Mouse (Mus musculus) frontal cortex, adult (tissue): Measurements from ENCODE around the gene Tmem258.

Source experiments
- ATAC-seq: cut with Nextera tagmentation; 2 replicates; pipeline ENCODE4 v1.9.2; 2017; ENCODE audit warnings: mild to moderate bottlenecking, moderate library complexity, mixed read lengths; ENCODE audit not compliant: low TSS enrichment

Gene Tmem258

GRCm38 (mm10) chr19:10184096-10184495 is 19.7 kb upstream of the Tmem258 start:
- 0 out of 2 replicates have a peak, but pooled peaks have one; percentile 5 for ATAC-seq

GRCm38 (mm10) chr19:10185876-10186275 is 17.9 kb upstream of the Tmem258 start:
- no peak for ATAC-seq

- no peak for ATAC-seq
Observed at GRCm38 (mm10) chr19:10186569-10186968, 17.2 kb upstream of the Tmem258 start.

- peak; percentile 38; the same call in 1 of the 2 replicates for ATAC-seq
Observed at GRCm38 (mm10) chr19:10188281-10188811, 15.5 kb upstream of the Tmem258 start.

- ATAC-seq = no peak
Observed at GRCm38 (mm10) chr19:10189022-10189421, 14.8 kb upstream of the Tmem258 start.

GRCm38 (mm10) chr19:10189940-10190339 is 13.9 kb upstream of the Tmem258 start:
- ATAC-seq = no peak

GRCm38 (mm10) chr19:10190796-10191195 is 13.0 kb upstream of the Tmem258 start:
- peak; percentile 28; the same call in 1 of the 2 replicates for ATAC-seq

- no peak for ATAC-seq
Observed at GRCm38 (mm10) chr19:10191326-10191725, 12.5 kb upstream of the Tmem258 start.

GRCm38 (mm10) chr19:10194337-10194736 is 9.5 kb upstream of the Tmem258 start:
- no peak for ATAC-seq

- no peak for ATAC-seq
Observed at GRCm38 (mm10) chr19:10195252-10195651, 8.6 kb upstream of the Tmem258 start.

- no peak for ATAC-seq
Observed at GRCm38 (mm10) chr19:10197130-10197529, 6.7 kb upstream of the Tmem258 start.

- ATAC-seq = no peak
Observed at GRCm38 (mm10) chr19:10198286-10198685, 5.5 kb upstream of the Tmem258 start.

- peak; percentile 66 for ATAC-seq
Observed at GRCm38 (mm10) chr19:10198723-10199122, 5.1 kb upstream of the Tmem258 start.

GRCm38 (mm10) chr19:10203146-10203847 is 517 bp upstream of the Tmem258 start:
- no peak; the same call in 1 of the 2 replicates for ATAC-seq

- ATAC-seq = peak; percentile 32; the same call in 1 of the 2 replicates
Observed at GRCm38 (mm10) chr19:10204616-10205001, 795 bp downstream of the Tmem258 start.

GRCm38 (mm10) chr19:10205051-10205450 is 1.2 kb downstream of the Tmem258 start:
- ATAC-seq = no peak

- no peak for ATAC-seq
Observed at GRCm38 (mm10) chr19:10208851-10209250, 5.0 kb downstream of the Tmem258 start.

- ATAC-seq = no peak
Observed at GRCm38 (mm10) chr19:10210885-10211284, 7.1 kb downstream of the Tmem258 start.

- ATAC-seq = no peak
Observed at GRCm38 (mm10) chr19:10213796-10214471, 10.1 kb downstream of the Tmem258 start.

GRCm38 (mm10) chr19:10216101-10216500 is 12.3 kb downstream of the Tmem258 start:
- ATAC-seq = no peak

GRCm38 (mm10) chr19:10219108-10219507 is 15.3 kb downstream of the Tmem258 start:
- ATAC-seq = peak; percentile 81

GRCm38 (mm10) chr19:10219593-10219992 is 15.8 kb downstream of the Tmem258 start:
- ATAC-seq = no peak

GRCm38 (mm10) chr19:10221585-10221984 is 17.8 kb downstream of the Tmem258 start:
- no peak for ATAC-seq
